Mouse (Mus musculus): Measurements from ENCODE around the gene Lhx2.

DNA sequence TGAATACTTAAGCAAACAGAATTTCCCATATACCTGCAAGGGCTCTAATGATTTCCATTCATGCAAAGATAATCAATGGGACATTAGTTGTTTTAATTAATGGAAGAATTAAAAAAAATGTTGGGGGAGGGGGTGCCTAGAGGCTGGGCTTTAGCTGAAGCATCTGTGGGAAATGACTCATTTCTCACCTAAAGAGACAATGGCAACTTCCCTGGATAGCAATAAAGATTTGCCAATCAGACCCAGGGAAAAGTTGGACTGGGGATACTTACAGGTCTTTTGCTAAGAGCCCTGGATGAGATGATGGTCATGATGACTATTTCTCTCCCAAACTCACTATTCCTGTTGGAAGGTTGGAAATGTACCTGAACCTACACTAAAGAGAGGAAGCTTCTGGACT lies 5.6 kb downstream of the Lhx2 start:
- no peak for TF ChIP-seq CTCF (IDR thresholded peaks at IDR 0.05; ENCODE audit: borderline replicate concordance, extremely low read depth, insufficient read depth, insufficient read length)
- TF ChIP-seq POLR2A (IDR thresholded peaks at IDR 0.05; ENCODE audit: borderline replicate concordance, extremely low read depth, insufficient read depth, insufficient read length, poor library complexity, severe bottlenecking), result no peak
